In the genomic region with DNA sequence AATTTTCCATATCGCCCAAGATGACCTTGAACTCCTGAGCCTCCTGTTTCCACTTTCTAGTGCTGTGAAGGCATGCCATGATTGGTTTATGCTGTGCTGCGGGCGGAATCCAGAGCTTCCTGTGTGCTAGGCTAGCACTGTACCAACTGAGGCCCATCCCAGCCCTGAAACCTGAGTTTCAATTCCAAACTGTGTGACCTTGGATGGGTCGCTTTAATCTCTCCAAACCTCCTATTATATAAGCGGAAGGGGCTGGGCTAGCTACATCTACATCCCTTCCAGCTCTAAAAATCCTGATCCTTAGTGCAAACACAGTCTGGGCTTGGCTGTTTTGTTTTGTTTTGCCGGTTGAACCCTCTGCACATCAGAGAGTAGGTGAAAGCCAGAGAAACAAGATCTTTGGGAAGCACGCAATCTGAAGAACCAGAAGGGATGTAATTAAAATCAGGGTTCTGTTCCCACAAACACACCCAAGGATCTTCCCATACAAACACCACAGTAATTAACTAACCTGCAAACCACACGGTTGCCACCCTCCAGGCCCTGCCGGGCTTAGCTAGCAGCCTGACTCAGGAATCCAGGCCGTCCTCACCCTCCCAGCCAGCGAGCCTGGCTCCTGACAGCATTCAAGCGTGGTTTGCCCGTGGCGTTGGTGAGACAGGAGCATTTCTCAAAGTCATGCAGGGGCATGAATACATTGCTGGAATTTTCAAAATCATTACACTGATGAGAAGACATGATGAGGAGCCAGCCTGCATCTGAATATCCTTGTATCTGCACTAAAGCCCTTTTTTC, we compare ENCODE assay signal across 9 mouse cellular contexts.
A peak's percentile ranks its signal among the peaks of the same experiment; 100 is the strongest.
DNase-seq lines count a peak whose midpoint lies in the region; ATAC-seq and TF ChIP-seq lines count a peak whose summit lies in the region.
"Had no signal": no experiment of that assay in that cellular context is flagged by ENCODE, and none has a peak within 500 bp of the region (broad histone marks: within the 10 kb centered on the region; RNA-seq: fewer than 3 reads in every experiment).

No protein-coding gene starts in this region.

- H3K27ac ChIP-seq in ES-E14 (ENCODE audit: insufficient read depth, low read depth, low read length, poor library complexity, severe bottlenecking): peak overlapping the region; percentile 18
- H3K27ac ChIP-seq in embryonic facial prominence, embryonic 10.5 days (replicated peaks): 0 out of 2 replicates have a peak overlapping the region, but pooled peaks have one; percentile 30
- peak overlapping the region; percentile 69 for H3K27ac ChIP-seq in hindbrain, embryonic 13.5 days

- intact Hi-C loops in heart, postnatal 36 days (cut with DNase I): loop anchor here (2.0 kb wide), 1 partner anchor 27 kb away; no protein-coding TSS in a partner anchor
- intact Hi-C loops in left cerebral cortex, postnatal 10 days (cut with DNase I): no loop called here

- H3K4me2 ChIP-seq in hindbrain, embryonic 13.5 days: no peak overlapping the region
- H3K4me2 ChIP-seq: lung, embryonic 14.5 days had no signal

- WGBS in embryonic facial prominence, embryonic 10.5 days: 61% methylated on average over 14 of the region's 14 CpGs
- 59% methylated on average over 14 of the region's 14 CpGs for WGBS in hindbrain, embryonic 13.5 days

- peaks cover 14% of the 10 kb centered on the region for H3K27me3 ChIP-seq in embryonic facial prominence, embryonic 10.5 days (replicated peaks; ENCODE audit: low read depth, poor library complexity, severe bottlenecking)
- 0 out of 2 replicates have a peak, but pooled peaks cover 3% of the 10 kb centered on the region for H3K27me3 ChIP-seq in hindbrain, embryonic 13.5 days

- no peak overlapping the region for H3K4me3 ChIP-seq in ES-E14 (ENCODE audit: insufficient read depth in 1 of 2, low read depth in 1 of 2, low read length in 2 of 2, poor library complexity in 1 of 2, severe bottlenecking in 1 of 2)
- H3K4me3 ChIP-seq in embryonic facial prominence, embryonic 10.5 days: no peak overlapping the region
- H3K4me3 ChIP-seq in hindbrain, embryonic 13.5 days: no peak overlapping the region

- DNase-seq in heart, adult 18-20 months: peak; percentile 11 to 35
- DNase-seq in heart, postnatal 36 days: no peak
- DNase-seq in ES-E14 (ENCODE audit: low read depth, low spot score): no peak
- DNase-seq in embryonic facial prominence, embryonic 10.5 days (ENCODE audit: low spot score): peak; percentile 35
- DNase-seq in left cerebral cortex, postnatal 10 days (ENCODE audit: extremely low spot score in 1 of 2, low spot score in 2 of 2): no peak
- DNase-seq in thymus, postnatal 36 days: no peak
- DNase-seq in right cerebral cortex, postnatal 10 days (ENCODE audit: low spot score in 2 of 2): no peak
- DNase-seq: lung, embryonic 14.5 days had no signal

- peak overlapping the region; percentile 5; the same call in 1 of the 2 replicates for H3K9ac ChIP-seq in ES-E14 (ENCODE audit: insufficient read depth, low read depth, low read length, poor library complexity, severe bottlenecking)
- H3K9ac ChIP-seq in hindbrain, embryonic 13.5 days: no peak overlapping the region
- H3K9ac ChIP-seq: lung, embryonic 14.5 days had no signal

- no peaks in the 10 kb centered on the region for H3K9me3 ChIP-seq in ES-E14 (ENCODE audit: control insufficient read depth, insufficient read depth, low read depth, low read length)
- no peaks in the 10 kb centered on the region for H3K9me3 ChIP-seq in embryonic facial prominence, embryonic 10.5 days
- no peaks in the 10 kb centered on the region for H3K9me3 ChIP-seq in hindbrain, embryonic 13.5 days

- ATAC-seq in hindbrain, embryonic 13.5 days (ENCODE audit: low FRiP score): no peak

- no peaks in the 10 kb centered on the region for H3K36me3 ChIP-seq in ES-E14 (ENCODE audit: control insufficient read depth, insufficient read depth, low read length, poor library complexity, severe bottlenecking)
- H3K36me3 ChIP-seq in embryonic facial prominence, embryonic 10.5 days (replicated peaks): no peaks in the 10 kb centered on the region
- H3K36me3 ChIP-seq in hindbrain, embryonic 13.5 days: no peaks in the 10 kb centered on the region

- in situ Hi-C loops in ES-E14 (cut with MboI; ENCODE audit: low sequenced_read_pairs in 2 of 2, unreplicated experiment in 2 of 2): no loop called here

- peaks cover 2 to 6% of the 10 kb centered on the region in 2 experiments for H3K4me1 ChIP-seq in ES-E14 (ENCODE audit: control insufficient read depth in 2 of 2, insufficient read depth in 2 of 2, low read length in 2 of 2, poor library complexity in 1 of 2)
- H3K4me1 ChIP-seq in embryonic facial prominence, embryonic 10.5 days: peaks cover 20% of the 10 kb centered on the region
- H3K4me1 ChIP-seq in hindbrain, embryonic 13.5 days (replicated peaks): peaks cover 36% of the 10 kb centered on the region

TF ChIP-seq in ES-E14, 5 proteins besides CTCF, POLR2A, EP300 and RAD21:
- TF ChIP-seq ZNF384 (IDR thresholded peaks at IDR 0.05; ENCODE audit: low read depth, low read length): no peak
- TF ChIP-seq CHD2 (IDR thresholded peaks at IDR 0.05; ENCODE audit: low read depth, low read length): no peak
- no peak for TF ChIP-seq HCFC1 (IDR thresholded peaks at IDR 0.05; ENCODE audit: borderline replicate concordance, insufficient read depth, low read length)
- no peak for TF ChIP-seq MAFK (IDR thresholded peaks at IDR 0.05; ENCODE audit: insufficient read depth, low read depth, low read length)
- no peak for TF ChIP-seq ZC3H11A (IDR thresholded peaks at IDR 0.05; ENCODE audit: borderline replicate concordance, low read depth, low read length)

Comparison
In these comparisons a context has a peak if more than half of its experiments do, and no peak if none do; other contexts are left out.
1. DNase-seq: peak in heart, adult 18-20 months (2 of 2) and embryonic facial prominence, embryonic 10.5 days (single experiment); none in heart, postnatal 36 days (0 of 2), ES-E14 (single experiment), left cerebral cortex, postnatal 10 days (0 of 2), thymus, postnatal 36 days (0 of 2) and right cerebral cortex, postnatal 10 days (0 of 2).
2. H3K27ac ChIP-seq: peak in every context shown above with its lines; median percentile 69 in hindbrain, embryonic 13.5 days; 30 in embryonic facial prominence, embryonic 10.5 days; 18 in ES-E14.